Mouse (Mus musculus): ENCODE results near the gene Chaf1a.

DNA sequence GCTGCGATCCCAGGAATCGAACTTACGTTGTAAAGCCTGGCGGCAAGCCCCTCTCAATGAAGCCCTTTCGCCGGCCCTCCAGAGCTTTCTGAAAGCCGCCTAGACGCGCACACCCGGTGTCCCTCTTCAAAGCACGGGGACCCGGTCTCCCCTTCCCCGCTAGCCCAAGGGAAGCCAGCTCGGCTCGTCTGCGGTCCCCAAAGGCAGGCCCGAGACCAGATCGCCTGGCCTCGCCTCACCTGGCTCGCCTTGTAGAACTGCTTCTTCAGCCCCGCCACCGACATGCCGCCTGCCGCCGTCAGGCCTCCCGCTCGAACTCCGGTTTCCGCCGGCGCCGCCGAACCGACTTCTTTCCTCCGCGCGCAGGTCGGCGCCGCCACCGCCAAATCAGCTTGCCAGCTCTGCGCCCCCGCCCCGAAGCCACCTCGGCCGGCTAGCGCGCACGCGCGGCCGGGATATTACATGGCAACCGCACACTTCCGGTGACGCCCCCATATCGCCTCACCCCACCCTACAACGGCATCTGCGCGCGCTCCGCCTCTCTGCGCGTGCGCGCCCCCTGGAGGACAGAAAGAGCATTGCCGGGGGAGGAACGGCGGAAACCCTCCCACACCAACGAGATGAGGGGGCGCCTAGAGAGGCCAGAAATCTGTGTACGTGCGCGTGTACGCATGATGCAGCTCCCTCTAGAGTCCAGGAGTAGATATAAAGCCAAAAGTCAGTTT is 3.9 kb upstream of the Chaf1a start, which contains the start of gene Sh3gl1:
- TF ChIP-seq CTCF (IDR thresholded peaks at IDR 0.05; ENCODE audit: insufficient read depth, low read length) (peak; percentile 78), POLR2A (IDR thresholded peaks at IDR 0.05; ENCODE audit: borderline replicate concordance, extremely low read depth, low read depth, low read length) (peak; percentile 78; the same call in 1 of the 2 replicates)
